Mouse (Mus musculus) liver, embryonic 16.5 days (tissue): ENCODE data around the gene Cpm. TPM values are rescaled to one million over a fixed set of nuclear protein-coding genes. Genes with fewer than 3 reads are reported as not detected.
A peak's percentile ranks its signal among the peaks of the same experiment; 100 is the strongest.

Experiments used
- ATAC-seq: fragments of 200-750 bp; cut with Nextera tagmentation; 2 replicates; pipeline ENCODE4 v1.8.0; 2017; ENCODE audit warnings: low read depth, mild to moderate bottlenecking, moderate number of reproducible peaks, moderate library complexity
- H3K27ac ChIP-seq: fragments of 300-500 bp; sonication (generic); 2 replicates; pipeline ENCODE4 v1.5.1; 2014; ENCODE audit warnings: mild to moderate bottlenecking, low read length
- H3K27me3 ChIP-seq: fragments of 300-500 bp; sonication (generic); 2 replicates; pipeline ENCODE4 v1.6.1; 2014; ENCODE audit warnings: low read depth, low read length, mixed read lengths; ENCODE audit not compliant: control insufficient read depth, insufficient read depth
- H3K36me3 ChIP-seq: fragments of 300-500 bp; sonication (generic); 2 replicates; pipeline ENCODE4 v1.6.1; 2014; ENCODE audit warnings: mild to moderate bottlenecking; ENCODE audit not compliant: control insufficient read depth, insufficient read depth
- H3K4me1 ChIP-seq: fragments of 300-500 bp; sonication (generic); 2 replicates; pipeline ENCODE4 v1.6.1; 2014; ENCODE audit warnings: low read depth, low read length, mixed read lengths; ENCODE audit not compliant: control insufficient read depth
- H3K4me2 ChIP-seq: fragments of 300-500 bp; sonication (generic); 2 replicates; pipeline ENCODE4 v1.6.1; 2014; ENCODE audit warnings: low read depth, low read length, mixed read lengths
- H3K4me3 ChIP-seq: fragments of 300-500 bp; sonication (generic); 2 replicates; pipeline ENCODE4 v1.5.1; 2014; ENCODE audit warnings: low read depth, mild to moderate bottlenecking, low read length
- H3K9ac ChIP-seq: fragments of 300-500 bp; sonication (generic); 2 replicates; pipeline ENCODE4 v1.6.1; 2014; ENCODE audit warnings: low read depth, low read length
- H3K9me3 ChIP-seq: fragments of 300-500 bp; sonication (generic); replicated peaks from 2 replicates; pipeline ENCODE4 v1.6.1; 2016; ENCODE audit warnings: low read length; ENCODE audit not compliant: control insufficient read depth
- WGBS: fragments of 180-500 bp; shearing (Covaris S2); extraction: QIAGEN DNeasy Blood & Tissue Kit; methylation state at CpG from one replicate; pipeline ENCODE4 v1.1.7; 2014; ENCODE audit not compliant: insufficient replicate concordance; 5-methylcytosine and 5-hydroxymethylcytosine counted together
- polyA plus RNA-seq: library from polyadenylated mRNA; unstranded; fragments of >200 nt; fragmentation: Nextera tagmentation; extraction: Ambion mirVana; gene quantifications from 2 replicates; pipeline ENCODE4 v1.2.1, GENCODE M21; 2015

Cpm gene
- polyA plus RNA-seq, 1 experiment from 2014 or later: 61.6 TPM

DNA sequence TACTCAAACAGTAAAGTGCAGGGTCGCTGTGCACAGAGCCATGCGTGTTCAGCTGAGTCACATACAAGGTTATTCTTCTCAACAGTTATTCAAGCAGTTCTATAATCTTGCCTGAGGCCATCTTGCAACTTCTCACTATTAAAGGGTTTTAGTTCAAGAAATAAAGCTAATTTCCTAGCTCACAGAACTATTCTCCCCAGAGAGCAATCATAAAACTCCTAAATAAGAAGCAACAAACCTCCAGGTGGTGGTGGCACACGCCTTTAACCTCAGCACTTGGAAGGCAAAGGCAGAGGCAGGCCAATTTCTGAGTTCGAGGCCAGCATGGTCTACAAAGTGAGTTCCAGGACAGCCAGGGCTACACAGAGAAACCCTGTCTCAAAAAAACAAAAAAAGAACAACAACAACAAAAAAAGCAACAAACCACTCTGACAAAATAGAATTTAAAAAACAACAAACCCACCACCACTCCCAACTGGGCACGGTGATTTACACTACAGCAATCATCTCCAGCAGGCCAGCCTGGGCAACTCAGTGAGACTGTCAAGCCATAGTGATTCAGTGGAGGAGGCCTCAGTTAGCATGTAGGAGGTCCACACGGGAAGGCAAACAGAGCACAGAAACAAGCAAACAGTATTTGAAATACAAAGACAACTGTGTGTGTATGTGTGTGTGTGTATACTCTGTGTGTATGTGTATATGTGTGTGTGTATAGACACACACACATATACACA, 67.7 kb downstream of the Cpm start:
- no peak overlapping the region for H3K4me3 ChIP-seq
- WGBS: 89% methylated on average over 6 of the region's 6 CpGs
- H3K4me2 ChIP-seq: no peak overlapping the region
- no peak overlapping the region for H3K9ac ChIP-seq
- no peaks in the 10 kb centered on the region; the same call in 1 of the 2 replicates for H3K9me3 ChIP-seq
- H3K27me3 ChIP-seq: no peaks in the 10 kb centered on the region
- no peak overlapping the region for H3K27ac ChIP-seq
- 0 out of 2 replicates have a peak, but pooled peaks have one; percentile 9 for ATAC-seq
- H3K36me3 ChIP-seq: peaks cover 80% of the 10 kb centered on the region
- no peaks in the 10 kb centered on the region; the same call in 1 of the 2 replicates for H3K4me1 ChIP-seq

DNA sequence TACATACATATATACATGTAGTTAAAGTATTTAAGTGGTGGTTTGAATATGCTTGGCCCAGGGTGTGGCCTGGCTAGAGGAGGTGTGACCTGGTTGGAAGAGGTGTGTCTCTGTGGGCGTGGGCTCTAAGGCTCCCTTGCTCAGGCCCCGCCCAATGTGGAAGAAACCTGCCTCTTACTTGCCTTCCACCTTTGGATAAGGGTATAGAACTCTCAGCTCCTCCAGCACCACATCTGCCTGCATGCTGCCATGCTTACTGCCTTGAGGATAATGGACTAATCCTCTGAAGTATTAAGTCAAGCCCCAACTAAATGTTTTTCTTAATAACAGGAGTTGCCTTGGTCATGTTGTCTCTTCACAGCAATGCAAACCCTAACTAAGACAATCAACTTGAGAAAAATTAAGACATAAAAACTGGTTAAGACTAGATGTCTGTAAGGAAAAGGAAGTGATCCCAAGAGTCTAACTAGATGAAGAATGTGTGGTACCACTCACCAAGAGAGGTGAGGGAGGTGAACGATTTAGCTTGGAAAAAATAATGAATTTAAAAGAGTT, 68.3 kb downstream of the Cpm start:
- WGBS: 89% methylated on average over 3 of the region's 3 CpGs
- Histone ChIP-seq H3K4me2 (no peak overlapping the region), H3K9me3 (no peaks in the 10 kb centered on the region; the same call in 1 of the 2 replicates), H3K4me3 (no peak overlapping the region), H3K27me3 (no peaks in the 10 kb centered on the region), H3K27ac (no peak overlapping the region), H3K4me1 (no peaks in the 10 kb centered on the region; the same call in 1 of the 2 replicates), H3K36me3 (peaks cover 75% of the 10 kb centered on the region), H3K9ac (no peak overlapping the region)
- peak; percentile 66 for ATAC-seq

DNA sequence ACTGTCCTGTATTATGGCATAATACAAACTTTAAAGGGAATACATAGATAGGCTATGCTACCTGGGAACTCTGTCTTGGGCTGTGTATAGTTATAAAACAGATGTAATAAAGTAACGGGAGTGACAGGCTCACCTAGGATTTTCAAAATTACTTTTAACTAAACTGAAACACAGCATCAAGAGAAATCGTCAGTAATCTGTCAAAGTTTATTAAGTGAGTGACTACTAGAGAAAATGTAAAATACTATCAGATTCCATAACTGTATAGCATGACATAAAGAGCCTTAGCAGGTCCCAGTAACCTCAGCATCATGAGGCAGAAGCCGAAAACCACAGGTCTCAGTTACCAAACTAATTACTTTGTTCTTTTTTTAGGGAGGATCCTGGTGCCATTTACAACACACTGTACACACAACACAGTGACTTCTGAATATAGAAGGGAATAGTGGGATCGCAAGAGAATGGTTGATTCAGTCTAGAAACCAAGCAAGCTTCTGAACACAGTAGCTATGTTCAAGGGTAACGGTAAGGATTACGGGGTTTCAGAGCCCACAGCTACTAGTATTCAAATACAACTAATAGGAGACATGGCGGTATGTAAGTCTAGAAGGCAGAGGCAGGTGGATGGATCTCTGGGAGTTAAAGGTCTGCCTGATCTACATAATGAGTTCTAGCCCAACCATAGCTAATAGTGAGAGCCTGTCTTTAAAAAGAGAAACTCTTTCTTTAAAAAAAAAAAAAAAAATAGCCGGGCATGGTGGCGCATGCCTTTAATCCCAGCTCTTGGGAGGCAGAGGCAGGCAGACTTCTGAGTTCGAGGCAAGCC, 69.2 kb downstream of the Cpm start:
- H3K9me3 ChIP-seq: no peaks in the 10 kb centered on the region; the same call in 1 of the 2 replicates

DNA sequence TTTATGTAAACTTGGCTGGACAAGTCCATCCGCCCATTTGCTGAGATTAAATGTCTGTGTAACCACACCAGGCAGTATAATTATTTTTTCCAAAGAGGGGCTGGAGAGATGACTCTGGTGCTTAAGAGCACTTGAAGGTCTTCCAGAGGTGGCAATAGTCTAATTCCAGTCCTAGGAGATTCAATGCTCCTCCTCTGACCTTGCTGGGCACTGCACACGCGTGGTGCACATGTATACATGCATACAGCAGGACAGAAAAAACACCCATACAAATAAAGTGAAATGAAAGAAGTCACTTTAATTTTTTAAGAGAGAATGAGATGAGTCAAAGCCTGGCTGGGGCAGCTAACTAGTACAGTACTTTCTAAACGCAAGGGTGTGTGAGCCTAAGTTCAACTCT, 70.6 kb downstream of the Cpm start:
- WGBS: 94% methylated on average over 4 of the region's 4 CpGs
- H3K9ac ChIP-seq: no peak overlapping the region
- no peak overlapping the region for H3K27ac ChIP-seq
- no peaks in the 10 kb centered on the region for H3K27me3 ChIP-seq
- H3K4me2 ChIP-seq: no peak overlapping the region
- no peaks in the 10 kb centered on the region; the same call in 1 of the 2 replicates for H3K9me3 ChIP-seq
- H3K4me3 ChIP-seq: no peak overlapping the region
- ATAC-seq: no peak
- peaks cover 75% of the 10 kb centered on the region for H3K36me3 ChIP-seq
- no peaks in the 10 kb centered on the region; the same call in 1 of the 2 replicates for H3K4me1 ChIP-seq

More for the DNA sequence above, 69.2 kb downstream of the Cpm start:
- Histone ChIP-seq H3K4me1 (no peaks in the 10 kb centered on the region; the same call in 1 of the 2 replicates), H3K27ac (no peak overlapping the region), H3K9ac (no peak overlapping the region), H3K27me3 (no peaks in the 10 kb centered on the region), H3K4me3 (no peak overlapping the region), H3K36me3 (peaks cover 79% of the 10 kb centered on the region), H3K4me2 (no peak overlapping the region)
- WGBS: 89% methylated on average over 10 of the region's 10 CpGs
- no peak for ATAC-seq

DNA sequence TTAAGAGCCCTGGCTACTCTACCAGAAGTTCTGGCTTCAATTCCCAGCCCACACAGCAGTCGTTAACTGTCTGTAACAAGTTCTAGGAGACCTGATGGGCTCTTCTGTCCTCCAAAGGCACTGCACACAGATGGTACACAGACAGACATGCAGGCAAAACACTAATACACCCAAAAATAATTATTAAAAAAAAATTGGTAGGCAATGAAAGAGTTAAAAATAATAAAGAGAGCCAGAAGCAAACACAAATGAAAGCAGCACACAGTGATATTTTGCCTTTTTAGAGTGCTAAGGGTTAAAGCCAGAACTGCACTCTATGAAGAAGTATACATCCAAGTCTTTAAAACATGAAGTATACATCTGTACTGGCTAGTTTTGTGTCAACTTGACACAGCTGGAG, 71.2 kb downstream of the Cpm start:
- Histone ChIP-seq H3K27me3 (no peaks in the 10 kb centered on the region), H3K4me2 (no peak overlapping the region), H3K9ac (no peak overlapping the region), H3K9me3 (no peaks in the 10 kb centered on the region; the same call in 1 of the 2 replicates), H3K4me3 (no peak overlapping the region), H3K36me3 (peaks cover 76% of the 10 kb centered on the region), H3K4me1 (no peaks in the 10 kb centered on the region; the same call in 1 of the 2 replicates), H3K27ac (no peak overlapping the region)
- WGBS: 77% methylated on average over 1 of the region's 1 CpGs
- no peak for ATAC-seq

DNA sequence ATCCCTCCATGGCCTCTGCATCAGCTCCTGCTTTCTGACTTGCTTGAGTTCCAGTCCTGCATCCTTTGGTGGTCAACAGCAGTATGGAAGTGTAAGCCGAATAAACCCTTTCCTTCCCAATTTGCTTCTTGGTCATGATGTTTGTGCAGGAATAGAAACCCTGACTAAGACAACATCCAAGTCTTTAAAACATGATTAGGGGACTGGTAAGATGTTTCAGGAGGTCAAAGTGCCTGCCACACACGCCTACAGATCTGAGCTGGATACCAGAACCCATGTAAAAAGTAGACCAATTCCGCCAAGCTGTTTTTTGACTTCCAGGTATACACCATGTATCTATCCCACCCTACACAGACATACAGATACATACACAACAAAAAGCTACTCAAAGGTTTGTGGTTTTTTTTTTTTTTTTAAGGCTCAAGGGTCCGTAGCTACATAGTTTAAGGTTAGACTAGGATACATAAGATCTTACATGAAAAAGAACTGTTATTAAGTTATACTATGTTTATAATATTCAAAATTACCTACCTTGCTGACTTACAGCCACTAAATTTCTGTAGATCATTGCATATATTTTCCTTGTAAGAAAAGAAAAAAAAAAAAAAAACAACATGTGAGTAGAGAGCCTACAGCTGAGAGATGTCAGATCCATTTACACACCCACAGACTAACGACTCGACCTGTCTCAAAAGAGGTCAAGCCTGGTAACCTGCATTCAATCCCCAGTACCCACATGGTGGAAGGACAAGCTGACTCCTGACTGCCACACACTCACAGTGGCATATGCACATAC, 71.9 kb downstream of the Cpm start:
- WGBS: 81% methylated on average over 6 of the region's 6 CpGs
- Histone ChIP-seq H3K4me2 (no peak overlapping the region), H3K4me3 (no peak overlapping the region), H3K27ac (no peak overlapping the region), H3K27me3 (no peaks in the 10 kb centered on the region), H3K9ac (no peak overlapping the region), H3K4me1 (no peaks in the 10 kb centered on the region; the same call in 1 of the 2 replicates), H3K36me3 (peaks cover 70% of the 10 kb centered on the region), H3K9me3 (no peaks in the 10 kb centered on the region; the same call in 1 of the 2 replicates)
- ATAC-seq: no peak

DNA sequence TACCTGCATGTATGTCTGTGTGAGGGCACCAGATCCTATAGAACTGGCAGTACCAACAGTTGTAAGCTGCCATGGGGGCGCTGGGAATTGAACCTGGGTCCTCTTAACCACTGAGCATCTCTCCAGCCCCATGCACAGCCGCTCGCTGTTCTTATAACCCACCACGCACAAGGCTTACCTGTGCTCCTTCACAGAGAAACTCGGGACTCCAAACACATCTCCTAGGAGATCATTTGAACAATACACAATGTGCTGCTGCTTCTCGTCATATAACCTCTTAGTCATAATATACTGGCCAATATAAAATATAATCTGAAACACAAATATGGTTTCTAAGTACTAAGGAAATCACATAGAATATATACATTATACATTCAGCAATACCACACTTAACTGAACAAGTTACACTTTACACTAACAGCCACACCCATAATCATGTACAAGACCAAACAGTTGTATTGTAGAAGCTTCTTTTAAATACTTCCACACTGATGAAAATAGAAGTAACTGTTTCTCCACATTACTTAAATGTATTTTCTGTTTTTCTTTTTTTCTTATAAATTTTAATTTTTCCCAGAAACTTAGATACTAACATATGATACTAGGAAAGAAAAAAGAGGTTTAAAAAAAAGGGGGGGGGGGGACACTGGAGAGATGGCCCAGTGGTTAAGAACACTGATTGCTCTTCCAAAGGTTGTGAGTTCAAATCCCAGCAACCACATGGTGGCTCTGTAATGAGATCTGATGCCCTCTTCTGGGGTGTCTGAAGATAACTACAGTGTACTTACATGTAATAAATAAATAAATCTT, 72.9 kb downstream of the Cpm start:
- Histone ChIP-seq H3K27me3 (no peaks in the 10 kb centered on the region), H3K36me3 (peaks cover 66% of the 10 kb centered on the region), H3K4me2 (no peak overlapping the region), H3K4me3 (no peak overlapping the region), H3K9me3 (no peaks in the 10 kb centered on the region; the same call in 1 of the 2 replicates), H3K9ac (no peak overlapping the region), H3K4me1 (peaks cover 1% of the 10 kb centered on the region), H3K27ac (no peak overlapping the region)
- WGBS: 91% methylated on average over 6 of the region's 6 CpGs
- no peak for ATAC-seq

DNA sequence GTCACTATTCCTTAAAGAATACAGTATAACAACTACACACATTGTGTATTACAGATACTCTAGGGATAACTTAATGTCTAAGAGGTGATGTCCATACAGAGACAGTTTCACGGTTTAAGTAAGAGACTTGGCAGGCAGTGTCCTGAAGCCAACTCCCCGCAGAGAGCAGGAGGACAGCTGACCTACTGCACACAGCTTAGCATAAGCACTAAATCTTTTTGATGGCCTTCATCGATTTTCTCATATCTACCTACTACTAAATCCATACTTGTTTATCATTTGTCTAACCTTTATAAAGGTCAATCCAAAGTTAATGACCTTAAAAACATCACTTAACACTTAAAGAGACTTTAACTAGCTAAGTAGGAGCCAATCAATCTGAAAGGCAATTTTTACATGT, 74.2 kb downstream of the Cpm start:
- Histone ChIP-seq H3K9me3 (no peaks in the 10 kb centered on the region), H3K36me3 (peaks cover 54% of the 10 kb centered on the region), H3K27ac (no peak overlapping the region), H3K9ac (no peak overlapping the region), H3K4me1 (peaks cover 2% of the 10 kb centered on the region), H3K4me3 (no peak overlapping the region), H3K27me3 (no peaks in the 10 kb centered on the region), H3K4me2 (no peak overlapping the region)
- no peak for ATAC-seq
- WGBS: 88% methylated on average over 3 of the region's 3 CpGs
